17 mouse cellular contexts compared by ENCODE assay signal in the genomic region with DNA sequence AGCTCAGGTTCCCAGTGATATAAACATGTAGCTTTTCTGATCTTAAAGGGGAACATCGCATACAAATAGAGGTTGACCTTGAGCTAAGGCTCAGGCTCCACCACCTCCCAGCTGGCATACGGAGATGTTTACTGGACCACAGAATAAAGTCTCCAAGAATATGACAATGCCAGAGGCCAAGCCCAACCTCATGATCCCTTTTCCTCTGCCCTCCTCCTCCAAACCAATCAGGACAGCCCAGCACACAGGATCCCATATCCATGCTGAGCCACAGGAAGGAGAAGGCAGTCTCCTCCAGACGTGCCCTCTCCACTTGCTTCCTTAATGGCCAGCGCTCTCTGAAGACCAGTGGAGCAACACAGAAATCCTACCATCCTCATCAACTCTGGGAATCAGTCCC. TPM values are rescaled to one million over a fixed set of nuclear protein-coding genes. Genes with fewer than 3 reads are reported as not detected.
A peak's percentile ranks its signal among the peaks of the same experiment; 100 is the strongest.
DNase-seq lines count a peak whose midpoint lies in the region; ATAC-seq and TF ChIP-seq lines count a peak whose summit lies in the region.
"Had no signal": no experiment of that assay in that cellular context is flagged by ENCODE, and none has a peak within 500 bp of the region (broad histone marks: within the 10 kb centered on the region; RNA-seq: fewer than 3 reads in every experiment).

No protein-coding gene starts in this region.

- H3K36me3 ChIP-seq in heart, embryonic 16.5 days (ENCODE audit: control insufficient read depth, insufficient read depth) = no peaks in the 10 kb centered on the region
- H3K36me3 ChIP-seq: hindbrain, embryonic 12.5 days; kidney, embryonic 15.5 days; liver, embryonic 13.5 days had no signal

- no peaks in the 10 kb centered on the region for H3K9me3 ChIP-seq in heart, embryonic 16.5 days (replicated peaks; ENCODE audit: control insufficient read depth, low read length)
- H3K9me3 ChIP-seq: hindbrain, embryonic 12.5 days; kidney, embryonic 15.5 days; liver, embryonic 13.5 days had no signal

- no peak overlapping the region for H3K4me3 ChIP-seq in layer of hippocampus, adult 2 months
- no peak overlapping the region for H3K4me3 ChIP-seq in bone marrow, adult 2 months (replicated peaks; ENCODE audit: control insufficient read depth, low read depth, low read length)
- H3K4me3 ChIP-seq in bone marrow macrophage, adult 2 months (ENCODE audit: insufficient read depth, low read length) = peak overlapping the region; percentile 6; the same call in 1 of the 2 replicates
- H3K4me3 ChIP-seq in heart, embryonic 16.5 days (ENCODE audit: low read length) = peak overlapping the region; percentile 4; the same call in 1 of the 2 replicates
- H3K4me3 ChIP-seq: hindbrain, embryonic 12.5 days; kidney, embryonic 15.5 days; liver, embryonic 13.5 days had no signal

- no peak for TF ChIP-seq POLR2A in bone marrow, adult 2 months (IDR thresholded peaks at IDR 0.05; ENCODE audit: borderline replicate concordance, control insufficient read depth, low read depth, low read length)
- TF ChIP-seq POLR2A in bone marrow macrophage, adult 2 months (IDR thresholded peaks at IDR 0.05; ENCODE audit: borderline replicate concordance, low read depth, low read length) = no peak

- H3K27me3 ChIP-seq in heart, embryonic 16.5 days (ENCODE audit: control insufficient read depth, insufficient read depth, low read length) = no peaks in the 10 kb centered on the region
- H3K27me3 ChIP-seq: hindbrain, embryonic 12.5 days; kidney, embryonic 15.5 days had no signal

- peak overlapping the region; percentile 53 for H3K4me2 ChIP-seq in heart, embryonic 16.5 days (ENCODE audit: low read depth, low read length)
- H3K4me2 ChIP-seq: hindbrain, embryonic 12.5 days; kidney, embryonic 15.5 days; liver, embryonic 13.5 days had no signal

- H3K9ac ChIP-seq in heart, embryonic 16.5 days (ENCODE audit: low read length) = peak overlapping the region; percentile 66
- H3K9ac ChIP-seq: hindbrain, embryonic 12.5 days; kidney, embryonic 15.5 days; liver, embryonic 13.5 days had no signal

- no peak for DNase-seq in layer of hippocampus, adult 2 months (ENCODE audit: low spot score in 2 of 2)
- DNase-seq in layer of hippocampus, adult 8-10 months (ENCODE audit: low spot score in 2 of 2) = no peak
- no peak for DNase-seq in yolk sac, embryonic 10.5 days (ENCODE audit: low spot score)
- no peak for DNase-seq in adrenal gland, adult 8-10 months
- DNase-seq: cerebellum, adult 9-11 months; gastrocnemius, postnatal 36 days; liver, embryonic 13.5 days; lung, postnatal 4 days; midbrain, embryonic 14.5 days; right cerebral cortex, postnatal 14 days had no signal

- H3K4me1 ChIP-seq in bone marrow, adult 2 months (ENCODE audit: control insufficient read depth, insufficient read depth, low read length) = peaks cover 34% of the 10 kb centered on the region
- peaks cover 87% of the 10 kb centered on the region for H3K4me1 ChIP-seq in bone marrow macrophage, adult 2 months (ENCODE audit: control insufficient read depth, insufficient read depth, low read length)
- peaks cover 98% of the 10 kb centered on the region for H3K4me1 ChIP-seq in heart, embryonic 16.5 days (ENCODE audit: control insufficient read depth, insufficient read depth, low read length)

- no peak for TF ChIP-seq CTCF in layer of hippocampus, adult 2 months (conservative IDR thresholded peaks at IDR 0.05)
- no peak for TF ChIP-seq CTCF in bone marrow, adult 2 months (IDR thresholded peaks at IDR 0.05; ENCODE audit: control insufficient read depth, insufficient read depth, low read length)
- no peak for TF ChIP-seq CTCF in bone marrow macrophage, adult 2 months (IDR thresholded peaks at IDR 0.05; ENCODE audit: low read depth, low read length)

- H3K27ac ChIP-seq in layer of hippocampus, adult 2 months = peak overlapping the region; percentile 32; the same call in 1 of the 2 replicates
- H3K27ac ChIP-seq in bone marrow, adult 2 months (ENCODE audit: control insufficient read depth, insufficient read depth, low read depth, low read length, poor library complexity) = peak overlapping the region; percentile 72; the same call in 1 of the 2 replicates
- peak overlapping the region; percentile 54 for H3K27ac ChIP-seq in bone marrow macrophage, adult 2 months (ENCODE audit: insufficient read depth, low read depth, low read length)
- peak overlapping the region; percentile 97 for H3K27ac ChIP-seq in heart, embryonic 16.5 days (ENCODE audit: low read length)
- H3K27ac ChIP-seq: hindbrain, embryonic 12.5 days; kidney, embryonic 15.5 days; liver, embryonic 13.5 days had no signal

- 59% methylated on average over 4 of the region's 4 CpGs for WGBS in bone marrow, adult 2 months
- WGBS in heart, embryonic 16.5 days = 57% methylated on average over 4 of the region's 4 CpGs

- no peak for ATAC-seq in heart, embryonic 16.5 days (replicated peaks; ENCODE audit: extremely low read depth, insufficient read depth, low FRiP score)
- ATAC-seq: CD4-positive, CD25-positive, alpha-beta regulatory T cell, adult 4 months; forebrain, embryonic 16.5 days had no signal

RNA-seq across cellular contexts. Expression of a gene that starts 6.7 kb away (rescaled TPM):
- 10 to 100 TPM; 28.4 to 29.4 TPM for total RNA-seq in layer of hippocampus, adult 2 months (2021)
- total RNA-seq in layer of hippocampus, adult 8-10 months (2022) = 10 to 100 TPM; 27.7 to 42.7 (median 35.3) TPM
- 22.7 and 38.1 TPM in 2 replicates for polyA plus RNA-seq in bone marrow, adult 2 months (2011; ENCODE audit: insufficient read depth, insufficient read length, low replicate concordance, missing spikeins)
- 265 and 283 TPM in 2 replicates for polyA plus RNA-seq in bone marrow macrophage, adult 2 months (2012; ENCODE audit: insufficient read depth, insufficient read length, missing spikeins)
- 61.4 and 66.8 TPM in 2 replicates for polyA plus RNA-seq in heart, embryonic 16.5 days (2015; fragmentation: Nextera tagmentation; extraction: Ambion mirVana)
- 100 to 1,000 TPM; 155 to 174 (median 159) TPM for total RNA-seq in adrenal gland, adult 8-10 months (2022)

RNA-seq across cellular contexts. Expression of a gene that starts 47.3 kb away (rescaled TPM):
- total RNA-seq in layer of hippocampus, adult 2 months (2021) = 10 to 100 TPM; 19.2 to 21.7 TPM
- total RNA-seq in layer of hippocampus, adult 8-10 months (2022) = 10 to 100 TPM; 13.5 to 17.6 (median 14.6) TPM
- 7.5 and 13.4 TPM in 2 replicates for polyA plus RNA-seq in bone marrow, adult 2 months (2011; ENCODE audit: insufficient read depth, insufficient read length, low replicate concordance, missing spikeins)
- polyA plus RNA-seq in bone marrow macrophage, adult 2 months (2012; ENCODE audit: insufficient read depth, insufficient read length, missing spikeins) = 0.84 and 1.1 TPM in 2 replicates
- polyA plus RNA-seq in heart, embryonic 16.5 days (2015; fragmentation: Nextera tagmentation; extraction: Ambion mirVana) = 1.8 and 2.1 TPM in 2 replicates
- 1 to 10 TPM; 4.9 to 9.5 (median 6.3) TPM for total RNA-seq in adrenal gland, adult 8-10 months (2022)
- total RNA-seq: gastrocnemius, postnatal 36 days had no signal

Comparison
In these comparisons a context has a peak if more than half of its experiments do, and no peak if none do; other contexts are left out.
1. H3K27ac ChIP-seq: peak in every context shown above with its lines; median percentile 97 in heart, embryonic 16.5 days; 72 in bone marrow, adult 2 months; 54 in bone marrow macrophage, adult 2 months; 32 in layer of hippocampus, adult 2 months.
2. H3K4me3 ChIP-seq: peak in bone marrow macrophage, adult 2 months (single experiment) and heart, embryonic 16.5 days (single experiment); none in layer of hippocampus, adult 2 months (single experiment) and bone marrow, adult 2 months (single experiment).